Mouse (Mus musculus): ENCODE results near the gene Vmn2r22.
"Not testable (repeated sequence)": the region's sequence is repeated elsewhere in the genome, so short reads cannot be mapped to it uniquely, and the experiment has no call there.

The Vmn2r22 gene

DNA sequence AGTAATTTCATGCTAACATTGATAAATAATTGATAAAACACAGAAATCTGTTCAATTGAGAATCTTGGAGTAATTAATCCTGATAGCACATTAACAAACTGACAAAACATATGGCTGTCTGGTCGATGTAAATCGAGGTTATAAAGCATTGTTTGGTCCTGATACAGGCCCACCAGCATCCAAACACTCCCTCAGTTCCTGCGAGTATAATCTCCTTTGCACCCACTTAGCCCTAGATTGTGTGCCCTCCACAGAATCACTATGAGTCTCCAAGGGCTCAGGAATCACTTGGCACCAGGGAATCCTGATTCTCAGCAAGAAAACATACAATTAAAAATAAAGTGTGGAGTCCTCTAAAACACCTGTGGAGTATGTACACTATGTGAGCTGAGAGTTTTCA lies at the start of gene Vmn2r22:
Vmn2r22 (minus strand) TSS at position 101 of the 400 bp plus-strand sequence.
- not testable (repeated sequence) for DNase-seq

DNA sequence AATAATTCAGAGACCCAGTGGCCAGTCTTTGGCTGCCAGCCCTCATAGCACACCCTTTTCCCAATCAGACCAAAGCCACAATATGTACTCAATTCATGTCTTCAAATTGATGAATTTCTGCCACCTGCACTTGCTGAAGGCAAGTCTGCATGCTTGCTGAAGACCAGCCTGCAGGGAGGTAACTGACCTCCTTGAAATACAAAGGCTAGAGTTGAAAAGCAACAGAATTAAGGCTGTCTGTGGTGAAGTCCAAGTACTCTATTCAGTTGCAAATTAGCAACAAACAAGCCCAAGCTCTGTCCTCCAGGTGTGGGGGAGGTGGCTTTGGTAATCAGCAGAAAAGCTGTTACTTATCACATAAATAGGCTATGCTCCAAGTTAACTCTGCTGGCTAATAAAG lies 46.7 kb upstream of the Vmn2r22 start:
- DNase-seq: no peak

GRCm38 (mm10) chr6:123696639-123697038 lies 46.1 kb upstream of the Vmn2r22 start:
- not testable (repeated sequence) for DNase-seq

DNA sequence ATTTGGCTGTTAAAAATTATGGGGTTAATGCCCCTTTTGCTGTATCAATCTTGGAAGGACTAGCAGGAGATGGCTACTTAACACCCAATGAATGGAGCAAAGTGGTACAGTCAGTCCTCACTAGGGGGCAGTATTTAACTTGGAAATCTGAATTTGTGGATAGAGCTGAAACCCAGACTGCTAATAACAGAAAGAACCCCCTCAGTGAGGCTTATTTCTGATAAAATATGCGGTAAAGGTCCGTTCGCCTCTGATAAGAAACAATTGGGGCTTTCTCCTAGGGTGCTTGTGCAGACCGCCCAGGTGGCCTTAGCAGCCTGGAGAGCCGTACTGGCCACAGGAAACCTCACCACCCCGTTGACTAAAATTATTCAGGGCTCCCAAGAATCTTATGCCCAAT lies 6.5 kb upstream of the Vmn2r22 start:
- no peak for DNase-seq

DNA sequence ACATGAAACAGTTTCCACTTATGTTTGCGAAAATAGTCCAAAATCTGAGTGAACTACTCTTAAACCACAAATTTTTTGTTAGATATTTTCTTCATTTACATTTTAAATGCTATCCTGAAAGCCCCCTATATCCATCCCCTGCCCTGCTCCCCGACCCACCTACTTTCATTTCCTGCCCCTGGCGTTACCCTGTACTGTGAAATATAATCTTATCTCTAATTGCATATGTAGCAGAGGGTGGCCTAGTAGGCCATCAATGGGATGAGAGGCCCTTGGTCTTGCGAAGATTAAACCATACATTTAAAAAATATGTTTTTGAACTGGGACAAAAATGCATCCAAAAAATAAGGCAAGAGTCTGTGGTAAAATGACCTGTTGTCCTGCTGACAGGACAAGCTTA lies 11.1 kb downstream of the Vmn2r22 start:
- not testable (repeated sequence) for DNase-seq

DNA sequence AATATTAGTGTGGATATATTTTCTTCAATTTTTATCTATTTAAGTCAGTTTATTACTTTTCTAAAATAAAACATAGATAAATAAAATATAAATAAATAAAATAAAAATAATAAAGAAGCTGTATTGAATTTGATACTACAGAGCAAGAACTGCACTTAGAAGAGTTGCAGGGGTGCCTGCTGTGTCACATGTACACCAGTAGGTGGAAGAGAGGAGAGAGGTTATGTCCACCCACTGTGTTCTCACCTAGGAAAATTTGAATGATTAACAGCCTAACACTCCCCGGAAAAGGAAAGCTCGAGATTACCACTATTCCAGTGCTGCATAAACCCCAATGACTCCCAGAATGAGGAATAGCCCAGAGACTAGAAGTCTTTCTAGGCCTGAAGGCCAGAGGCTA lies 26.7 kb downstream of the Vmn2r22 start:
- DNase-seq: not testable (repeated sequence)

GRCm38 (mm10) chr6:123588368-123588767 lies 62.2 kb downstream of the Vmn2r22 start:
- DNase-seq: not testable (repeated sequence)

- DNase-seq: not testable (repeated sequence)
Measured at GRCm38 (mm10) chr6:123587796-123588328, 62.7 kb downstream of the Vmn2r22 start.

DNA sequence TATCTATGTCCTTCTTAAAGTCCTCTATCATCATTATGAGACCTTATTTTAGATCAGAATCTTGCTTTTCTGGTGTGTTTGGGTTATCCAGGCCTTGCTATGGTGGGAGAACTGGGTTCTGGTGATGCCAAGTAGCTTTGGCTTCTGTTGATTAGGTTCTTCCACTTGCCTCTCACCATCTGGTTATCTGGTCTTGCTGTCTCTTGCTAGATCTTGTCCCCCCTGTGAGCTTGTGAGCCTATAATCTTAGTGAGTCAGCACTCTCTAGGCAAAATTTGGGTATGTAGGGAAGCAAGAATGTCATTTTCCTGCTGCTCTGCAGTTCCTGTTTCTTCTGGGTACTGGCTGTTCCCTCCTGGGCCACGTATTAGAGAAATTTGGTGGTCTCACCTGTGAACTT lies 66.5 kb downstream of the Vmn2r22 start:
- not testable (repeated sequence) for DNase-seq

DNA sequence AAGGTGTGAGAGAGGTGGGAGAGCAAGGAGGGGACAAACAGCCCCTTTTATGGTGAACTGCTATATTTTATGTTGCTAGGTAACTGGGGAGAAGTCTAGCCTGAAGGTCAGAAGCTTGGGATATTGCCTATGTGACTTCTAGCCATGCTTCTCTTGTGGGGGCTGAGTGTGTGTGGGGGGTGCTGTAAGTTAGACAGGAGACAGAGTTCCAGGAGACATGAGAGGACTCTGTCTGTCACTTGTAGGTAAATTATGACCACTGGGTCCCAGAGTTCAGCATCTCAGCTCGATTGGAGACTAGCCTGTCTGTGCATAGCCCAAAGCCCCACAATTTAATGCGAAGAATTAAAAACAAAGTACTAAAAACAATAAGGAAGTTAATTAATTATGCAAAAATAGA lies 75.8 kb downstream of the Vmn2r22 start:
- DNase-seq: not testable (repeated sequence)
